Mouse (Mus musculus): ENCODE results near the gene Gins3. TPM values are rescaled to one million over a fixed set of nuclear protein-coding genes. Genes with fewer than 3 reads are reported as not detected.

Gins3 gene
- polyA plus RNA-seq, 1 experiment: 7.4 TPM

GRCm38 (mm10) chr8:95634063-95634340, 749 bp downstream of the Gins3 start:
- no peak overlapping the region for H3K27ac ChIP-seq (ENCODE audit: insufficient read depth, low read depth, low read length)
- TF ChIP-seq CTCF (IDR thresholded peaks at IDR 0.05; ENCODE audit: low read depth, low read length): no peak
- TF ChIP-seq POLR2A (IDR thresholded peaks at IDR 0.05; ENCODE audit: borderline replicate concordance, low read depth, low read length): no peak
- H3K4me1 ChIP-seq (ENCODE audit: control insufficient read depth, insufficient read depth, low read length): peaks cover 11% of the 10 kb centered on the region
- H3K4me3 ChIP-seq (ENCODE audit: insufficient read depth, low read length): peak overlapping the region; percentile 73

GRCm38 (mm10) chr8:95644942-95645341, 11.7 kb downstream of the Gins3 start:
- Histone ChIP-seq H3K4me3 (ENCODE audit: insufficient read depth, low read length) (no peak overlapping the region), H3K4me1 (ENCODE audit: control insufficient read depth, insufficient read depth, low read length) (no peaks in the 10 kb centered on the region), H3K27ac (ENCODE audit: insufficient read depth, low read depth, low read length) (no peak overlapping the region)
- TF ChIP-seq CTCF (IDR thresholded peaks at IDR 0.05; ENCODE audit: low read depth, low read length) (no peak), POLR2A (IDR thresholded peaks at IDR 0.05; ENCODE audit: borderline replicate concordance, low read depth, low read length) (no peak)

- Histone ChIP-seq H3K4me1 (ENCODE audit: control insufficient read depth, insufficient read depth, low read length) (no peaks in the 10 kb centered on the region), H3K4me3 (ENCODE audit: insufficient read depth, low read length) (no peak overlapping the region), H3K27ac (ENCODE audit: insufficient read depth, low read depth, low read length) (no peak overlapping the region)
- TF ChIP-seq CTCF (IDR thresholded peaks at IDR 0.05; ENCODE audit: low read depth, low read length): no peak
These were observed 15.0 kb downstream of the Gins3 start for GRCm38 (mm10) chr8:95648251-95648650.

GRCm38 (mm10) chr8:95653351-95653750, 20.1 kb downstream of the Gins3 start:
- TF ChIP-seq CTCF (IDR thresholded peaks at IDR 0.05; ENCODE audit: low read depth, low read length) (no peak), POLR2A (IDR thresholded peaks at IDR 0.05; ENCODE audit: borderline replicate concordance, low read depth, low read length) (no peak)
- H3K4me3 ChIP-seq (ENCODE audit: insufficient read depth, low read length): no peak overlapping the region
- H3K4me1 ChIP-seq (ENCODE audit: control insufficient read depth, insufficient read depth, low read length): peaks cover 4% of the 10 kb centered on the region; the same call in 1 of the 2 replicates
- no peak overlapping the region for H3K27ac ChIP-seq (ENCODE audit: insufficient read depth, low read depth, low read length)

- no peak for TF ChIP-seq CTCF (IDR thresholded peaks at IDR 0.05; ENCODE audit: low read depth, low read length)
- no peak for TF ChIP-seq POLR2A (IDR thresholded peaks at IDR 0.05; ENCODE audit: borderline replicate concordance, low read depth, low read length)
- peaks cover 4% of the 10 kb centered on the region; the same call in 1 of the 2 replicates for H3K4me1 ChIP-seq (ENCODE audit: control insufficient read depth, insufficient read depth, low read length)
- no peak overlapping the region for H3K4me3 ChIP-seq (ENCODE audit: insufficient read depth, low read length)
- H3K27ac ChIP-seq (ENCODE audit: insufficient read depth, low read depth, low read length): no peak overlapping the region
These were observed 22.6 kb downstream of the Gins3 start for GRCm38 (mm10) chr8:95655831-95656230.

GRCm38 (mm10) chr8:95656316-95657002, 23.2 kb downstream of the Gins3 start:
- Histone ChIP-seq H3K4me3 (ENCODE audit: insufficient read depth, low read length) (no peak overlapping the region), H3K4me1 (ENCODE audit: control insufficient read depth, insufficient read depth, low read length) (peaks cover 4% of the 10 kb centered on the region; the same call in 1 of the 2 replicates), H3K27ac (ENCODE audit: insufficient read depth, low read depth, low read length) (no peak overlapping the region)
- TF ChIP-seq CTCF (IDR thresholded peaks at IDR 0.05; ENCODE audit: low read depth, low read length) (no peak), POLR2A (IDR thresholded peaks at IDR 0.05; ENCODE audit: borderline replicate concordance, low read depth, low read length) (no peak)

- Histone ChIP-seq H3K27ac (ENCODE audit: insufficient read depth, low read depth, low read length) (no peak overlapping the region), H3K4me3 (ENCODE audit: insufficient read depth, low read length) (no peak overlapping the region), H3K4me1 (ENCODE audit: control insufficient read depth, insufficient read depth, low read length) (peaks cover 4% of the 10 kb centered on the region; the same call in 1 of the 2 replicates)
- TF ChIP-seq CTCF (IDR thresholded peaks at IDR 0.05; ENCODE audit: low read depth, low read length) (no peak), POLR2A (IDR thresholded peaks at IDR 0.05; ENCODE audit: borderline replicate concordance, low read depth, low read length) (no peak)
These were observed 24.3 kb downstream of the Gins3 start for GRCm38 (mm10) chr8:95657523-95657922.

GRCm38 (mm10) chr8:95660334-95660882, 27.2 kb downstream of the Gins3 start:
- peaks cover 8% of the 10 kb centered on the region for H3K4me1 ChIP-seq (ENCODE audit: control insufficient read depth, insufficient read depth, low read length)
- no peak overlapping the region for H3K27ac ChIP-seq (ENCODE audit: insufficient read depth, low read depth, low read length)
- no peak overlapping the region for H3K4me3 ChIP-seq (ENCODE audit: insufficient read depth, low read length)
- TF ChIP-seq POLR2A (IDR thresholded peaks at IDR 0.05; ENCODE audit: borderline replicate concordance, low read depth, low read length) (no peak), CTCF (IDR thresholded peaks at IDR 0.05; ENCODE audit: low read depth, low read length) (no peak)

GRCm38 (mm10) chr8:95661085-95661484, 27.8 kb downstream of the Gins3 start:
- TF ChIP-seq CTCF (IDR thresholded peaks at IDR 0.05; ENCODE audit: low read depth, low read length) (no peak), POLR2A (IDR thresholded peaks at IDR 0.05; ENCODE audit: borderline replicate concordance, low read depth, low read length) (no peak)

GRCm38 (mm10) chr8:95661575-95661974, 28.3 kb downstream of the Gins3 start:
- TF ChIP-seq POLR2A (IDR thresholded peaks at IDR 0.05; ENCODE audit: borderline replicate concordance, low read depth, low read length): no peak
- TF ChIP-seq CTCF (IDR thresholded peaks at IDR 0.05; ENCODE audit: low read depth, low read length): no peak
- H3K4me1 ChIP-seq (ENCODE audit: control insufficient read depth, insufficient read depth, low read length): peaks cover 5% of the 10 kb centered on the region
- no peak overlapping the region for H3K27ac ChIP-seq (ENCODE audit: insufficient read depth, low read depth, low read length)
- no peak overlapping the region for H3K4me3 ChIP-seq (ENCODE audit: insufficient read depth, low read length)

More at GRCm38 (mm10) chr8:95661085-95661484, 27.8 kb downstream of the Gins3 start:
- Histone ChIP-seq H3K4me3 (ENCODE audit: insufficient read depth, low read length) (no peak overlapping the region), H3K27ac (ENCODE audit: insufficient read depth, low read depth, low read length) (no peak overlapping the region), H3K4me1 (ENCODE audit: control insufficient read depth, insufficient read depth, low read length) (peaks cover 8% of the 10 kb centered on the region)
